Comparison of ENCODE assay signal across 21 mouse cellular contexts in genomic region chr8:95660334-95660882, GRCm38 (mm10). TPM values are rescaled to one million over a fixed set of nuclear protein-coding genes. Genes with fewer than 3 reads are reported as not detected.
DNase-seq lines count a peak whose midpoint lies in the region; ATAC-seq and TF ChIP-seq lines count a peak whose summit lies in the region.
"Had no signal": no experiment of that assay in that cellular context is flagged by ENCODE, and none has a peak within 500 bp of the region (broad histone marks: within the 10 kb centered on the region; RNA-seq: fewer than 3 reads in every experiment).

No protein-coding gene starts in this region.

- H3K27ac ChIP-seq in forebrain, embryonic 14.5 days (ENCODE audit: low read depth, low read length) = no peak overlapping the region
- H3K27ac ChIP-seq in forebrain, embryonic 10.5 days = no peak overlapping the region
- H3K27ac ChIP-seq in forebrain, embryonic 16.5 days (ENCODE audit: low read length) = no peak overlapping the region; the same call in 1 of the 2 replicates
- peak overlapping the region; percentile 74 for H3K27ac ChIP-seq in olfactory bulb, adult 2 months (ENCODE audit: insufficient read depth, low read depth, low read length)
- H3K27ac ChIP-seq: embryonic facial prominence, embryonic 13.5 days; embryonic facial prominence, embryonic 15.5 days had no signal

- no peaks in the 10 kb centered on the region for H3K27me3 ChIP-seq in forebrain, embryonic 14.5 days (replicated peaks; ENCODE audit: control insufficient read depth, insufficient read depth, low read length)
- H3K27me3 ChIP-seq in forebrain, embryonic 10.5 days (ENCODE audit: poor library complexity, severe bottlenecking) = no peaks in the 10 kb centered on the region
- H3K27me3 ChIP-seq in forebrain, embryonic 16.5 days (replicated peaks; ENCODE audit: control insufficient read depth, insufficient read depth, low read length) = no peaks in the 10 kb centered on the region
- H3K27me3 ChIP-seq: embryonic facial prominence, embryonic 13.5 days; embryonic facial prominence, embryonic 15.5 days had no signal

- no peaks in the 10 kb centered on the region for H3K4me1 ChIP-seq in forebrain, embryonic 14.5 days (ENCODE audit: control insufficient read depth, insufficient read depth, low read length)
- H3K4me1 ChIP-seq in forebrain, embryonic 10.5 days = peaks cover 19% of the 10 kb centered on the region
- peaks cover 14% of the 10 kb centered on the region for H3K4me1 ChIP-seq in forebrain, embryonic 16.5 days (replicated peaks; ENCODE audit: control insufficient read depth, insufficient read depth, low read length)
- peaks cover 36% of the 10 kb centered on the region for H3K4me1 ChIP-seq in olfactory bulb, adult 2 months (ENCODE audit: control insufficient read depth, insufficient read depth, low read length)
- H3K4me1 ChIP-seq: embryonic facial prominence, embryonic 13.5 days; embryonic facial prominence, embryonic 15.5 days had no signal

- H3K9me3 ChIP-seq in forebrain, embryonic 14.5 days (replicated peaks; ENCODE audit: control insufficient read depth, low read length) = no peaks in the 10 kb centered on the region
- H3K9me3 ChIP-seq in forebrain, embryonic 10.5 days = no peaks in the 10 kb centered on the region
- no peaks in the 10 kb centered on the region for H3K9me3 ChIP-seq in forebrain, embryonic 16.5 days (ENCODE audit: control insufficient read depth, low read length)
- H3K9me3 ChIP-seq: embryonic facial prominence, embryonic 13.5 days; embryonic facial prominence, embryonic 15.5 days had no signal

- H3K4me3 ChIP-seq in forebrain, embryonic 14.5 days (ENCODE audit: low read depth, low read length) = no peak overlapping the region
- H3K4me3 ChIP-seq in forebrain, embryonic 10.5 days = no peak overlapping the region
- no peak overlapping the region for H3K4me3 ChIP-seq in forebrain, embryonic 16.5 days (replicated peaks; ENCODE audit: low read length)
- no peak overlapping the region for H3K4me3 ChIP-seq in olfactory bulb, adult 2 months (ENCODE audit: insufficient read depth, low read depth, low read length)
- H3K4me3 ChIP-seq: embryonic facial prominence, embryonic 13.5 days; embryonic facial prominence, embryonic 15.5 days; erythroblast, embryonic 14.5 days had no signal

- ATAC-seq in forebrain, embryonic 14.5 days = no peak
- peak; percentile 66 for ATAC-seq in forebrain, embryonic 16.5 days

- no peak overlapping the region for H3K4me2 ChIP-seq in forebrain, embryonic 14.5 days (ENCODE audit: low read length)
- no peak overlapping the region for H3K4me2 ChIP-seq in forebrain, embryonic 16.5 days (ENCODE audit: low read length)
- H3K4me2 ChIP-seq: embryonic facial prominence, embryonic 13.5 days; embryonic facial prominence, embryonic 15.5 days had no signal

- peak; percentile 19 for DNase-seq in forebrain, embryonic 14.5 days (ENCODE audit: low spot score)
- DNase-seq in forebrain, embryonic 10.5 days (ENCODE audit: extremely low spot score, low spot score) = no peak
- peak; percentile 40 for DNase-seq in retina, postnatal 1 day
- DNase-seq in retina, embryonic 14.5 days (ENCODE audit: low spot score) = no peak
- DNase-seq in spleen, postnatal 14 days (ENCODE audit: low spot score in 2 of 2) = no peak
- no peak for DNase-seq in adrenal gland, adult (ENCODE audit: inconsistent age in 2 of 2, low spot score in 1 of 2)
- DNase-seq: adrenal gland, adult 8-10 months; adrenal gland, postnatal 14 days; adrenal gland, postnatal 36 days; cerebellum, adult 11 months; cerebellum, adult 18-20 months; cerebellum, adult 8-10 months; cerebellum, adult 9-11 months; cerebellum, postnatal 14 days; cerebellum, postnatal 36 days; embryo, embryonic 11 days had no signal

- WGBS in forebrain, embryonic 14.5 days = 60% methylated on average over 6 of the region's 6 CpGs
- 83% methylated on average over 6 of the region's 6 CpGs for WGBS in forebrain, embryonic 10.5 days
- 51% methylated on average over 6 of the region's 6 CpGs for WGBS in forebrain, embryonic 16.5 days
- WGBS in olfactory bulb, adult 2 months = 25% methylated on average over 6 of the region's 6 CpGs

- no peak for TF ChIP-seq CTCF in olfactory bulb, adult 2 months (IDR thresholded peaks at IDR 0.05; ENCODE audit: insufficient read depth, low read depth, low read length)

- H3K36me3 ChIP-seq in forebrain, embryonic 14.5 days (ENCODE audit: control insufficient read depth, insufficient read depth, low read length) = no peaks in the 10 kb centered on the region
- no peaks in the 10 kb centered on the region for H3K36me3 ChIP-seq in forebrain, embryonic 10.5 days (replicated peaks)
- H3K36me3 ChIP-seq in forebrain, embryonic 16.5 days (ENCODE audit: control insufficient read depth, insufficient read depth) = no peaks in the 10 kb centered on the region
- H3K36me3 ChIP-seq: embryonic facial prominence, embryonic 13.5 days; embryonic facial prominence, embryonic 15.5 days had no signal

- no peak for TF ChIP-seq POLR2A in olfactory bulb, adult 2 months (IDR thresholded peaks at IDR 0.05; ENCODE audit: insufficient read depth, low read depth, low read length)

- no peak overlapping the region for H3K9ac ChIP-seq in forebrain, embryonic 14.5 days (ENCODE audit: low read length)
- no peak overlapping the region for H3K9ac ChIP-seq in forebrain, embryonic 16.5 days (replicated peaks; ENCODE audit: low read depth, low read length)
- H3K9ac ChIP-seq: embryonic facial prominence, embryonic 13.5 days; embryonic facial prominence, embryonic 15.5 days had no signal

RNA-seq across cellular contexts. Expression of gene Ndrg4, which starts 16.4 kb away (rescaled TPM):
- polyA plus RNA-seq in forebrain, embryonic 14.5 days (2014; fragmentation: Nextera tagmentation; extraction: Ambion mirVana) = 154 and 209 TPM in 2 replicates
- polyA plus RNA-seq in forebrain, embryonic 10.5 days (2016; fragmentation: Nextera tagmentation; extraction: Ambion mirVana) = 14.7 and 16.7 TPM in 2 replicates
- 221 and 296 TPM in 2 replicates for polyA plus RNA-seq in forebrain, embryonic 16.5 days (2015; fragmentation: Nextera tagmentation; extraction: Ambion mirVana)
- 472 and 1,489 TPM in 2 replicates for polyA plus RNA-seq in olfactory bulb, adult 2 months (2012; ENCODE audit: insufficient read depth, insufficient read length, low replicate concordance, missing spikeins)

RNA-seq across cellular contexts. Expression of gene Gins3, which starts 27.2 kb away (rescaled TPM):
- polyA plus RNA-seq in forebrain, embryonic 14.5 days (2014; fragmentation: Nextera tagmentation; extraction: Ambion mirVana) = 11.5 and 13.3 TPM in 2 replicates
- 34.9 and 37.1 TPM in 2 replicates for polyA plus RNA-seq in forebrain, embryonic 10.5 days (2016; fragmentation: Nextera tagmentation; extraction: Ambion mirVana)
- 10.8 and 11.5 TPM in 2 replicates for polyA plus RNA-seq in forebrain, embryonic 16.5 days (2015; fragmentation: Nextera tagmentation; extraction: Ambion mirVana)
- not detected in 2 replicates for polyA plus RNA-seq in olfactory bulb, adult 2 months (2012; ENCODE audit: insufficient read depth, insufficient read length, low replicate concordance, missing spikeins)

RNA-seq across cellular contexts. Expression of gene Setd6, which starts 55.3 kb away (rescaled TPM):
- polyA plus RNA-seq in forebrain, embryonic 14.5 days (2014; fragmentation: Nextera tagmentation; extraction: Ambion mirVana) = 26.0 and 26.2 TPM in 2 replicates
- 29.5 and 31.0 TPM in 2 replicates for polyA plus RNA-seq in forebrain, embryonic 10.5 days (2016; fragmentation: Nextera tagmentation; extraction: Ambion mirVana)
- 28.1 and 31.2 TPM in 2 replicates for polyA plus RNA-seq in forebrain, embryonic 16.5 days (2015; fragmentation: Nextera tagmentation; extraction: Ambion mirVana)
- polyA plus RNA-seq in olfactory bulb, adult 2 months (2012; ENCODE audit: insufficient read depth, insufficient read length, low replicate concordance, missing spikeins) = not detected in 2 replicates

Comparison
In these comparisons a context has a peak if more than half of its experiments do, and no peak if none do; other contexts are left out.
1. DNase-seq: peak in forebrain, embryonic 14.5 days (single experiment) and retina, postnatal 1 day (single experiment); none in forebrain, embryonic 10.5 days (single experiment), retina, embryonic 14.5 days (single experiment), spleen, postnatal 14 days (0 of 2) and adrenal gland, adult (0 of 2).
2. RNA of gene Setd6, which starts 55.3 kb away (polyA plus RNA-seq): 28.1 to 31.2 TPM in forebrain, embryonic 16.5 days, 29.5 to 31.0 TPM in forebrain, embryonic 10.5 days and 26.0 to 26.2 TPM in forebrain, embryonic 14.5 days; not detected in olfactory bulb, adult 2 months; every median in the first group is over 10 times any median in the second.